Mouse (Mus musculus): ENCODE measurements around the gene Snx18.

- TF ChIP-seq POLR2A (IDR thresholded peaks at IDR 0.05; ENCODE audit: insufficient read length, low read depth) (no peak), TCF3 (IDR thresholded peaks at IDR 0.05; ENCODE audit: insufficient read length, low read depth) (no peak)
These were observed 44.9 kb upstream of the Snx18 start, which contains the start of gene Hspb3 for GRCm38 (mm10) chr13:113663151-113663779.
